Mouse (Mus musculus) hindbrain, embryonic 12.5 days (tissue): ENCODE measurements around the gene G6pc2. TPM values are rescaled to one million over a fixed set of nuclear protein-coding genes. Genes with fewer than 3 reads are reported as not detected.

ENCODE experiments used
- ATAC-seq: fragments of 200-750 bp; cut with Nextera tagmentation; 2 replicates; pipeline ENCODE4 v1.8.0; 2017; ENCODE audit warnings: moderate TSS enrichment; ENCODE audit not compliant: low FRiP score
- H3K27ac ChIP-seq: fragments of 300-500 bp; sonication (generic); 2 replicates; pipeline ENCODE4 v1.5.1; 2016; ENCODE audit warnings: mild to moderate bottlenecking
- H3K27me3 ChIP-seq: fragments of 300-500 bp; sonication (generic); 2 replicates; pipeline ENCODE4 v1.6.1; 2016; ENCODE audit warnings: mild to moderate bottlenecking
- H3K36me3 ChIP-seq: fragments of 300-500 bp; sonication (generic); 2 replicates; pipeline ENCODE4 v1.6.1; 2016; ENCODE audit warnings: mild to moderate bottlenecking
- H3K4me1 ChIP-seq: fragments of 300-500 bp; sonication (generic); 2 replicates; pipeline ENCODE4 v1.6.1; 2016
- H3K4me2 ChIP-seq: fragments of 300-500 bp; sonication (generic); replicated peaks from 2 replicates; pipeline ENCODE4 v1.6.1; 2016; ENCODE audit warnings: mild to moderate bottlenecking
- H3K4me3 ChIP-seq: fragments of 300-500 bp; sonication (generic); 2 replicates; pipeline ENCODE4 v1.5.1; 2016; ENCODE audit warnings: mild to moderate bottlenecking
- H3K9ac ChIP-seq: fragments of 300-500 bp; sonication (generic); 2 replicates; pipeline ENCODE4 v1.6.1; 2016; ENCODE audit warnings: mild to moderate bottlenecking, moderate library complexity
- H3K9me3 ChIP-seq: fragments of 300-500 bp; sonication (generic); replicated peaks from 2 replicates; pipeline ENCODE4 v1.6.1; 2016; ENCODE audit warnings: mild to moderate bottlenecking
- WGBS: fragments of 180-500 bp; shearing (Covaris S2); methylation state at CpG from one replicate; pipeline ENCODE4 v1.1.7; 2016; 5-methylcytosine and 5-hydroxymethylcytosine counted together
- polyA plus RNA-seq: library from polyadenylated mRNA; unstranded; fragments of >200 nt; fragmentation: Nextera tagmentation; extraction: Ambion mirVana; gene quantifications from 2 replicates; pipeline ENCODE4 v1.2.1, GENCODE M21; 2016

G6pc2 gene
- polyA plus RNA-seq, 1 experiment from 2014 or later: 0.19 TPM

GRCm38 (mm10) chr2:69248221-69248755 is 37.4 kb downstream of the G6pc2 start:
- H3K36me3 ChIP-seq: no peaks in the 10 kb centered on the region
- ATAC-seq: no peak
- no peak overlapping the region for H3K9ac ChIP-seq
- H3K4me2 ChIP-seq: no peak overlapping the region
- H3K27ac ChIP-seq: no peak overlapping the region
- H3K9me3 ChIP-seq: no peaks in the 10 kb centered on the region
- no peak overlapping the region for H3K4me3 ChIP-seq
- 45% methylated on average over 16 of the region's 16 CpGs for WGBS
- no peaks in the 10 kb centered on the region for H3K27me3 ChIP-seq
- H3K4me1 ChIP-seq: no peaks in the 10 kb centered on the region

GRCm38 (mm10) chr2:69264069-69264618 is 53.3 kb downstream of the G6pc2 start:
- Histone ChIP-seq H3K4me3 (no peak overlapping the region), H3K9ac (no peak overlapping the region), H3K4me2 (no peak overlapping the region), H3K4me1 (no peaks in the 10 kb centered on the region), H3K36me3 (no peaks in the 10 kb centered on the region), H3K27ac (no peak overlapping the region), H3K27me3 (no peaks in the 10 kb centered on the region), H3K9me3 (no peaks in the 10 kb centered on the region)
- ATAC-seq: no peak

GRCm38 (mm10) chr2:69275875-69276274 is 65.0 kb downstream of the G6pc2 start:
- H3K4me3 ChIP-seq: no peak overlapping the region
- H3K9me3 ChIP-seq: no peaks in the 10 kb centered on the region
- H3K27me3 ChIP-seq: no peaks in the 10 kb centered on the region
- no peak for ATAC-seq
- no peak overlapping the region for H3K27ac ChIP-seq
- no peak overlapping the region for H3K9ac ChIP-seq
- H3K4me1 ChIP-seq: no peaks in the 10 kb centered on the region
- no peaks in the 10 kb centered on the region for H3K36me3 ChIP-seq
- H3K4me2 ChIP-seq: no peak overlapping the region
- WGBS: 3% methylated on average over 1 of the region's 1 CpGs

Other genes with a start within 250 kb of the G6pc2 start
- 0.72 and 0.91 TPM in 2 replicates for gene Nostrin, start 75.3 kb upstream of the G6pc2 start, polyA plus RNA-seq
- gene Spc25, start 4.9 kb upstream of the G6pc2 start, polyA plus RNA-seq: 127 and 128 TPM in 2 replicates
- not detected in 2 replicates for gene Abcb11, start 131.5 kb downstream of the G6pc2 start, polyA plus RNA-seq
- gene Dhrs9, start 169.4 kb downstream of the G6pc2 start, polyA plus RNA-seq: not detected in 2 replicates